Mouse (Mus musculus): ENCODE data around the gene Fam76a.

DNA sequence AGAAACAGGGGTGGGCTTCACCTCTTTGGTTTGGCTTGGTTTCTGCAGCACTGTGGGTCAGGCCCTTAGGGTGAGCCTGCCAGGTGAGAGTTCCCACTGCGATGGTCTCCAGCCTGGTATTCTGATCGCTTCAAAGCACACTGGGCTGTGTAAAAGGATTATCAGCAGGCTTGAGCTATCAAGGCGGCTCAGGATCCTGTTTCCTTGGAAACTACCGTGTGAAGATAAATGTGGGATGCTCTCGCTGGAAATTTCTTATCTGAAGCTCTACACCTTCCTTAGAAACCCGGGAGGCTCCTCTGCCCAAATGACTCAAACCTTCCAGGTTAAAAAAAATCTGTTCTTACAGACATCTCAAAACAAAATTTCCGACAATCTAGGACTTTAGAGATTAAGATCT lies 28.0 kb downstream of the Fam76a start:
- TF ChIP-seq CTCF (conservative IDR thresholded peaks at IDR 0.05; ENCODE audit: low read length): no peak
- no peak for TF ChIP-seq NANOG (IDR thresholded peaks at IDR 0.05; ENCODE audit: borderline replicate concordance, low read length)
